Mouse (Mus musculus): ENCODE measurements around the gene Ugt1a10. TPM values are rescaled to one million over a fixed set of nuclear protein-coding genes. Genes with fewer than 3 reads are reported as not detected.

The Ugt1a10 gene
- polyA plus RNA-seq, 1 experiment, result not detected

- Histone ChIP-seq H3K4me3 (replicated peaks) (no peak overlapping the region), H3K36me3 (replicated peaks; ENCODE audit: low read length) (no peaks in the 10 kb centered on the region), H3K9me3 (peaks cover 38% of the 10 kb centered on the region), H3K4me1 (no peaks in the 10 kb centered on the region), H3K27me3 (replicated peaks) (no peaks in the 10 kb centered on the region)
- TF ChIP-seq FLI1 (IDR thresholded peaks at IDR 0.05; ENCODE audit: low read length), result no peak
- no peak for TF ChIP-seq GATA1 (IDR thresholded peaks at IDR 0.05; ENCODE audit: borderline replicate concordance, low read length)
Measured at GRCm38 (mm10) chr1:88212341-88213045, 157.3 kb downstream of the Ugt1a10 start.

DNA sequence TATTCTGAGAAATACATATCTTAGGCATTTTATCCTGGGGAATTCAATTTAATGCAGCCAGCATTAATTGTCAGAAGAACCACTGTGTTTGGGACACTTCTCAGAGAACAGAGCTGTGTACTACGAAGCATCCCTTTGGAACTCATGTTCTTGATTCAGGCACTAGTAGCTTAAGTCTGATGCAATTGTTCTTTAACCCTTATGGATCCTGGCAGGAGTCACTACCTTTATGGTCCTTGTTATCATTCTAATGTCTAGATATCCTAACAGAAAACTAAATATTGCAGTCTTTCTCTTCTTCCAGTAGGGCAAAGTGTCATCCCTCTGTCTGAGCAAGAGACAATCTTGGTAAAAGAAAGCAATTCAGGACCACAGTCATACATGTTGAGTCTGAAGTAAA is 157.9 kb downstream of the Ugt1a10 start:
- Histone ChIP-seq H3K4me1 (no peaks in the 10 kb centered on the region), H3K9me3 (peaks cover 40% of the 10 kb centered on the region), H3K27me3 (replicated peaks) (no peaks in the 10 kb centered on the region), H3K36me3 (replicated peaks; ENCODE audit: low read length) (no peaks in the 10 kb centered on the region), H3K4me3 (replicated peaks) (no peak overlapping the region)
- no peak for TF ChIP-seq GATA1 (IDR thresholded peaks at IDR 0.05; ENCODE audit: borderline replicate concordance, low read length)
- no peak for TF ChIP-seq FLI1 (IDR thresholded peaks at IDR 0.05; ENCODE audit: low read length)

- no peak overlapping the region for H3K4me3 ChIP-seq (replicated peaks)
- H3K4me1 ChIP-seq, result no peaks in the 10 kb centered on the region
- peaks cover 40% of the 10 kb centered on the region for H3K9me3 ChIP-seq
- H3K27me3 ChIP-seq (replicated peaks), result no peaks in the 10 kb centered on the region
- no peaks in the 10 kb centered on the region for H3K36me3 ChIP-seq (replicated peaks; ENCODE audit: low read length)
- TF ChIP-seq GATA1 (IDR thresholded peaks at IDR 0.05; ENCODE audit: borderline replicate concordance, low read length), result 0 out of 3 replicates have a peak, but pooled peaks have one; percentile 10
- TF ChIP-seq FLI1 (IDR thresholded peaks at IDR 0.05; ENCODE audit: low read length), result no peak; the same call in 1 of the 2 replicates
Measured at GRCm38 (mm10) chr1:88213766-88214461, 158.7 kb downstream of the Ugt1a10 start.

- TF ChIP-seq FLI1 (IDR thresholded peaks at IDR 0.05; ENCODE audit: low read length), result no peak
- TF ChIP-seq GATA1 (IDR thresholded peaks at IDR 0.05; ENCODE audit: borderline replicate concordance, low read length), result no peak
- Histone ChIP-seq H3K9me3 (peaks cover 40% of the 10 kb centered on the region), H3K27me3 (replicated peaks) (no peaks in the 10 kb centered on the region), H3K4me1 (no peaks in the 10 kb centered on the region), H3K36me3 (replicated peaks; ENCODE audit: low read length) (no peaks in the 10 kb centered on the region), H3K4me3 (replicated peaks) (no peak overlapping the region)
Measured at GRCm38 (mm10) chr1:88214462-88214952, 159.3 kb downstream of the Ugt1a10 start.

DNA sequence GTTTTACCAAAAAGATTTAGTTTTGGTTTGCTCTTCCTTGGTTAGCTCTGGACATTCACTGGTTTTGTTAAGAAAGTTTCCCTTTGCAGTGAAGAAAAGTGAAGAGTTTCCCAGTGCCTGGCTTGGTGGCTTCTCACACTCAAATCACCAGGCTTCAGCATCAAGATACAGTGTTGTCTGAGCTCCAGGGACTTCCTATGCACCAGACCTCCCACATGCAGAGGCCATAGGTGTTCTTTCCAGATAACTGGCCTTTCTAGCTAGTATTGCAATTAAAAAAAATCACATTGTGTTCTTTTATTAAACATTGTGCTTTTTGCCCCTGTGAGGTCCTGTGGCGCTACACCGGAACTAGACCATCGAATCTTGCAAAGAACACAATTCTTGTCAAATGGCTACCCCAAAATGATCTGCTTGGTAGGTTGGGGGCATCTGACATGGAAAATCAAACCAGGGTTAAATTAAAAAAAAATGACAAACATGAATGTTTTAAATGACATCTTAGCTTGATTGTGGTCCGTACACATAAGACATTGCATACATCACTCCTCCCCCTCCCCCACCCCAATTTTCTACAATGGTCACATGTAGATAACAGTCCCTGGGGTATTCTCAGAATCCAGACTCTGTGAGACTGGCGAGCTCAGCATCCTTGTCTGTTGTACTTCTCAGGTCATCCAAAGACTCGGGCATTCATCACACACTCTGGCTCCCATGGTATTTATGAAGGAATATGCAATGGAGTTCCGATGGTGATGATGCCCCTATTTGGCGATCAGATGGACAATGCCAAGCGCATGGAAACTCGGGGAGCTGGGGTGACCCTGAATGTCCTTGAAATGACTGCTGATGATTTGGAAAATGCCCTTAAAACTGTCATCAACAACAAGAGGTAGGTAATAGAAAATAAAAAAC is 160.5 kb downstream of the Ugt1a10 start:
- H3K4me3 ChIP-seq (replicated peaks), result no peak overlapping the region
- TF ChIP-seq GATA1 (IDR thresholded peaks at IDR 0.05; ENCODE audit: borderline replicate concordance, low read length) (no peak), FLI1 (IDR thresholded peaks at IDR 0.05; ENCODE audit: low read length) (no peak)
- no peaks in the 10 kb centered on the region for H3K36me3 ChIP-seq (replicated peaks; ENCODE audit: low read length)
- H3K27me3 ChIP-seq (replicated peaks), result no peaks in the 10 kb centered on the region
- no peaks in the 10 kb centered on the region for H3K4me1 ChIP-seq
- peaks cover 40% of the 10 kb centered on the region for H3K9me3 ChIP-seq

- no peaks in the 10 kb centered on the region for H3K27me3 ChIP-seq (replicated peaks)
- H3K36me3 ChIP-seq (replicated peaks; ENCODE audit: low read length), result no peaks in the 10 kb centered on the region
- H3K4me3 ChIP-seq (replicated peaks), result no peak overlapping the region
- H3K9me3 ChIP-seq, result peaks cover 38% of the 10 kb centered on the region
- no peaks in the 10 kb centered on the region for H3K4me1 ChIP-seq
- TF ChIP-seq GATA1 (IDR thresholded peaks at IDR 0.05; ENCODE audit: borderline replicate concordance, low read length), result no peak
- no peak for TF ChIP-seq FLI1 (IDR thresholded peaks at IDR 0.05; ENCODE audit: low read length)
Measured at GRCm38 (mm10) chr1:88216551-88216950, 161.4 kb downstream of the Ugt1a10 start.

GRCm38 (mm10) chr1:88217144-88217543 is 162.0 kb downstream of the Ugt1a10 start:
- H3K4me3 ChIP-seq (replicated peaks), result no peak overlapping the region
- no peaks in the 10 kb centered on the region for H3K4me1 ChIP-seq
- peaks cover 32% of the 10 kb centered on the region for H3K9me3 ChIP-seq
- H3K27me3 ChIP-seq (replicated peaks), result no peaks in the 10 kb centered on the region
- no peak for TF ChIP-seq GATA1 (IDR thresholded peaks at IDR 0.05; ENCODE audit: borderline replicate concordance, low read length)
- TF ChIP-seq FLI1 (IDR thresholded peaks at IDR 0.05; ENCODE audit: low read length), result no peak
- no peaks in the 10 kb centered on the region for H3K36me3 ChIP-seq (replicated peaks; ENCODE audit: low read length)

DNA sequence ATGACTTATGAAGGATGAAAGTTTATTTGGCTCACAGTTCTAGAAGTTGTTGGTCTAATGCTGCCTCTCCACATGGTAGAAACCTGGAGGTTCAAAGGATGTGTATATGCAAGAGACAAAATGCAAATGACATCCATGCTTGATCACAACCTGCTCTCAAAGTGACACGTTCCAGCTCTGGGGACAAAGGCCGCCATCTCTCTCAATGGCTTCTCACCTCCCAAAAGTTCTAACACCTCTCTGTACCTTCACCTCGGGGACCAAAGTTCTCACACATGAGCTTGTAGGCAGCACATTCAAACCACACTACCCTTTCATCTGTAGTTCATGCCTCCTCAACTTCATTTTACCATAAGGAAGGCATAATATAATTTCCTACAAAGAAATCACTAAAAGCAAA is 162.4 kb downstream of the Ugt1a10 start:
- Histone ChIP-seq H3K4me3 (replicated peaks) (no peak overlapping the region), H3K4me1 (no peaks in the 10 kb centered on the region), H3K36me3 (replicated peaks; ENCODE audit: low read length) (no peaks in the 10 kb centered on the region), H3K9me3 (peaks cover 28% of the 10 kb centered on the region), H3K27me3 (replicated peaks) (no peaks in the 10 kb centered on the region)
- no peak for TF ChIP-seq GATA1 (IDR thresholded peaks at IDR 0.05; ENCODE audit: borderline replicate concordance, low read length)
- no peak for TF ChIP-seq FLI1 (IDR thresholded peaks at IDR 0.05; ENCODE audit: low read length)

GRCm38 (mm10) chr1:88218051-88218450 is 162.9 kb downstream of the Ugt1a10 start:
- TF ChIP-seq FLI1 (IDR thresholded peaks at IDR 0.05; ENCODE audit: low read length) (no peak), GATA1 (IDR thresholded peaks at IDR 0.05; ENCODE audit: borderline replicate concordance, low read length) (no peak)
- no peaks in the 10 kb centered on the region for H3K27me3 ChIP-seq (replicated peaks)
- H3K36me3 ChIP-seq (replicated peaks; ENCODE audit: low read length), result no peaks in the 10 kb centered on the region
- H3K9me3 ChIP-seq, result peaks cover 27% of the 10 kb centered on the region
- H3K4me1 ChIP-seq, result no peaks in the 10 kb centered on the region
- H3K4me3 ChIP-seq (replicated peaks), result peak overlapping the region; percentile 9

Measured in megakaryocyte, embryonic 14.5 days (primary cell).